Mouse (Mus musculus): ENCODE results near the gene Ppm1j.
A peak's percentile ranks its signal among the peaks of the same experiment; 100 is the strongest.
"Not testable (repeated sequence)": the region's sequence is repeated elsewhere in the genome, so short reads cannot be mapped to it uniquely, and the experiment has no call there.

The Ppm1j gene

GRCm38 (mm10) chr3:104813227-104813626 is 32.4 kb downstream of the Ppm1j start:
- not testable (repeated sequence) for DNase-seq (ENCODE audit: low spot score)

- no peak for DNase-seq (ENCODE audit: low spot score)
Measured at GRCm38 (mm10) chr3:104814746-104815145, 33.9 kb downstream of the Ppm1j start.

- no peak for DNase-seq (ENCODE audit: low spot score)
Measured at GRCm38 (mm10) chr3:104815346-104815745, 34.5 kb downstream of the Ppm1j start.

GRCm38 (mm10) chr3:104816130-104816529 is 35.3 kb downstream of the Ppm1j start:
- no peak for DNase-seq (ENCODE audit: low spot score)

GRCm38 (mm10) chr3:104817481-104817990 is 36.7 kb downstream of the Ppm1j start:
- DNase-seq (ENCODE audit: low spot score) = peak; percentile 43

- peak; percentile 82 for DNase-seq (ENCODE audit: low spot score)
Measured at GRCm38 (mm10) chr3:104817991-104818748, 37.3 kb downstream of the Ppm1j start, which contains the start of gene Mov10. Gene Mov10 (minus strand): TSS chr3:104818563.

- no peak for DNase-seq (ENCODE audit: low spot score)
Measured at GRCm38 (mm10) chr3:104818749-104819134, 37.9 kb downstream of the Ppm1j start.

GRCm38 (mm10) chr3:104820426-104820825 is 39.6 kb downstream of the Ppm1j start:
- no peak for DNase-seq (ENCODE audit: low spot score)

GRCm38 (mm10) chr3:104822413-104822812 is 41.6 kb downstream of the Ppm1j start:
- no peak for DNase-seq (ENCODE audit: low spot score)

All from ovary, adult 18-20 months (tissue).